Mouse (Mus musculus) E14TG2a.4 (cell line): ENCODE measurements around the gene AI413582.

Source experiments
- CTCF ChIP-seq: conservative IDR thresholded peaks from 2 replicates; pipeline ENCODE4 v1.5.1; 2014; ENCODE audit warnings: low read length
- NANOG ChIP-seq: IDR thresholded peaks from 2 replicates; pipeline ENCODE4 v1.6.1; 2014; ENCODE audit warnings: borderline replicate concordance, low read length, mixed read lengths
- POU5F1 ChIP-seq: IDR thresholded peaks from 2 replicates; pipeline ENCODE4 v1.6.1; 2014; ENCODE audit warnings: low read length, borderline replicate concordance

DNA sequence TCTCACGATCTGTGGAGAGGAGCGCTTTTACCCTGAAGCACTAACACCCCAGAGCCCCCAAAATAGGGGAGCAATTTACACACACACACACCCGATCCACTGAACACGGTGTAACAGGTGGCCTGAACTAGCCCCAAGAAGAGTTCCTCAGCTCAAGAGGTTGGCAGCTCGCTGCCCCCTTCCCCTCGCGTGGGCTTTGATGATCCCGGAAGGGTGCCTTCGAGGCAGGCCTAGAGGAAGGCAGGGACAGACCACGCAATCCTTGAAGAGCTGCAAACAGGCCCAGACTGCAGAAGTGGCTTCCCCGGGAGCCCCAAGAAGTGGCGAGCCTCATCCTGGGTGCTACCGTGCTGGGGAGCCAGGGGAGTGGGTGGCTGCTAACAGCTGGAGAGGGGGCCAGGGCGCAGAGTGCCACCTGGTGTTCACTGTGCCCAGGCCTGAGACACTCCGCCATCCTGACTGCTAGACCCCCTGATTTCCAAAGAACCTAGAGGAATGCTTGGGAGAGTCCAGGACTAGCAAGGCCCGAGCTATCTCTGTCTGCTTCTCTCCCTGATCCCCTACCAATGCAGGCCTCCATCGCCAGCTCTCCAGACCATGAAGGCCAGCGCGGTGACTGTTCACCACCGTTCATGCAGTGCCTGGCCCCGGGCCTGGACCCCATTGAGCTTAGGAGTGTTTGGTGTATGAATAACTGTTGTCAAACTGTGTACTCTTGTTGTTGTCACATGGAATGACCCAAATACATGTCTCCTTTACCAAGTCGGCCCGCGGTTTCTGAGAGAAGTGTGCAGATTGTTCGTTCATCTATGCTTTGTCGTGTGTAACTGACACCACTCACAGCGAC, 51.4 kb downstream of the AI413582 start:
- 0 out of 2 replicates have a peak, but pooled peaks have one; percentile 9 for TF ChIP-seq CTCF
- TF ChIP-seq NANOG = no peak
- no peak for TF ChIP-seq POU5F1
